Mouse (Mus musculus) limb, embryonic 11.5 days (tissue): ENCODE data around the gene Ttc32. TPM values are rescaled to one million over a fixed set of nuclear protein-coding genes. Genes with fewer than 3 reads are reported as not detected.

Experiments
- ATAC-seq: fragments of 200-750 bp; cut with Nextera tagmentation; 2 replicates; pipeline ENCODE4 v1.8.0; 2017; ENCODE audit warnings: low read depth; ENCODE audit not compliant: insufficient number of reproducible peaks, low FRiP score, low TSS enrichment
- DNase-seq: peaks from one replicate; pipeline ENCODE4 v3.0.0-alpha.2; 2015; ENCODE audit warnings: low spot score
- H3K27ac ChIP-seq: fragments of 300-500 bp; sonication (generic); replicated peaks from 2 replicates; pipeline ENCODE4 v1.5.1; 2014; ENCODE audit warnings: low read depth, mild to moderate bottlenecking, low read length
- H3K27me3 ChIP-seq: fragments of 300-500 bp; sonication (generic); 2 replicates; pipeline ENCODE4 v1.6.1; 2014; ENCODE audit warnings: mild to moderate bottlenecking, low read length, mixed read lengths; ENCODE audit not compliant: control insufficient read depth, insufficient read depth
- H3K36me3 ChIP-seq: fragments of 300-500 bp; sonication (generic); 2 replicates; pipeline ENCODE4 v1.6.1; 2014; ENCODE audit warnings: mild to moderate bottlenecking, low read length, moderate library complexity, mixed read lengths; ENCODE audit not compliant: control insufficient read depth, insufficient read depth
- H3K4me1 ChIP-seq: fragments of 300-500 bp; sonication (generic); 2 replicates; pipeline ENCODE4 v1.6.1; 2014; ENCODE audit warnings: low read length, mixed read lengths; ENCODE audit not compliant: control insufficient read depth, insufficient read depth
- H3K4me2 ChIP-seq: fragments of 300-500 bp; sonication (generic); 2 replicates; pipeline ENCODE4 v1.6.1; 2014; ENCODE audit warnings: low read depth, mild to moderate bottlenecking, moderate library complexity; ENCODE audit not compliant: severe bottlenecking
- H3K4me3 ChIP-seq: fragments of 300-500 bp; sonication (generic); 2 replicates; pipeline ENCODE4 v1.5.1; 2014; ENCODE audit warnings: low read depth, low read length
- H3K9ac ChIP-seq: fragments of 300-500 bp; sonication (generic); 2 replicates; pipeline ENCODE4 v1.6.1; 2014; ENCODE audit warnings: mild to moderate bottlenecking, low read length
- H3K9me3 ChIP-seq: fragments of 300-500 bp; sonication (generic); 2 replicates; pipeline ENCODE4 v1.6.1; 2016; ENCODE audit warnings: low read length; ENCODE audit not compliant: control insufficient read depth
- WGBS: fragments of 180-500 bp; shearing (Covaris S2); extraction: QIAGEN DNeasy Blood & Tissue Kit; methylation state at CpG from one replicate; pipeline ENCODE4 v1.1.7; 2014; 5-methylcytosine and 5-hydroxymethylcytosine counted together
- polyA plus RNA-seq: library from polyadenylated mRNA; unstranded; fragments of >200 nt; fragmentation: Nextera tagmentation; extraction: Ambion mirVana; gene quantifications from 2 replicates; pipeline ENCODE4 v1.2.1, GENCODE M21; 2014

Gene Ttc32
- polyA plus RNA-seq, 1 experiment from 2014 or later, result 17.1 TPM

- Histone ChIP-seq H3K27ac (no peak overlapping the region), H3K4me3 (no peak overlapping the region), H3K36me3 (no peaks in the 10 kb centered on the region), H3K9me3 (no peaks in the 10 kb centered on the region), H3K4me2 (no peak overlapping the region), H3K27me3 (no peaks in the 10 kb centered on the region), H3K9ac (no peak overlapping the region), H3K4me1 (no peaks in the 10 kb centered on the region)
- ATAC-seq (no peak), DNase-seq (no peak)
- 77% methylated on average over 1 of the region's 1 CpGs for WGBS
Observed at GRCm38 (mm10) chr12:9071058-9071457, 41.3 kb downstream of the Ttc32 start.

- DNase-seq (no peak), ATAC-seq (no peak)
- no peaks in the 10 kb centered on the region for H3K9me3 ChIP-seq
- H3K27me3 ChIP-seq, result no peaks in the 10 kb centered on the region
- H3K4me1 ChIP-seq, result no peaks in the 10 kb centered on the region
- no peak overlapping the region for H3K27ac ChIP-seq
- no peak overlapping the region for H3K4me3 ChIP-seq
- H3K9ac ChIP-seq, result no peak overlapping the region
- H3K36me3 ChIP-seq, result no peaks in the 10 kb centered on the region
- WGBS, result 47% methylated on average over 4 of the region's 4 CpGs
- H3K4me2 ChIP-seq, result no peak overlapping the region
Observed at GRCm38 (mm10) chr12:9071493-9071892, 41.7 kb downstream of the Ttc32 start.

GRCm38 (mm10) chr12:9077554-9078125 lies 47.8 kb downstream of the Ttc32 start:
- Histone ChIP-seq H3K27ac (no peak overlapping the region), H3K36me3 (no peaks in the 10 kb centered on the region), H3K4me2 (no peak overlapping the region), H3K27me3 (no peaks in the 10 kb centered on the region), H3K4me1 (no peaks in the 10 kb centered on the region), H3K9me3 (no peaks in the 10 kb centered on the region), H3K9ac (no peak overlapping the region), H3K4me3 (no peak overlapping the region)
- DNase-seq (no peak), ATAC-seq (no peak)
- 94% methylated on average over 3 of the region's 3 CpGs for WGBS

- WGBS, result 78% methylated on average over 7 of the region's 7 CpGs
- Histone ChIP-seq H3K4me2 (no peak overlapping the region), H3K4me3 (no peak overlapping the region), H3K9ac (no peak overlapping the region), H3K27me3 (no peaks in the 10 kb centered on the region), H3K27ac (no peak overlapping the region), H3K4me1 (no peaks in the 10 kb centered on the region), H3K9me3 (no peaks in the 10 kb centered on the region), H3K36me3 (no peaks in the 10 kb centered on the region)
- ATAC-seq (no peak), DNase-seq (no peak)
Observed at GRCm38 (mm10) chr12:9090226-9090625, 60.4 kb downstream of the Ttc32 start.

Other genes with a start within 250 kb of the Ttc32 start
- 202 and 212 TPM in 2 replicates for gene Laptm4a, start 108.3 kb upstream of the Ttc32 start, polyA plus RNA-seq
- 3.8 and 5.0 TPM in 2 replicates for gene Matn3, start 82.1 kb upstream of the Ttc32 start, polyA plus RNA-seq
- gene Wdr35, start 56.1 kb upstream of the Ttc32 start, polyA plus RNA-seq, result 27.3 and 31.1 TPM in 2 replicates